Mouse (Mus musculus) kidney, embryonic 16.5 days (tissue): ENCODE data around the gene Hist1h3e. TPM values are rescaled to one million over a fixed set of nuclear protein-coding genes. Genes with fewer than 3 reads are reported as not detected.

Source experiments
- ATAC-seq: fragments of 200-750 bp; cut with Nextera tagmentation; 2 replicates; pipeline ENCODE4 v1.8.0; 2017; ENCODE audit warnings: moderate TSS enrichment; ENCODE audit not compliant: low FRiP score, low TSS enrichment
- H3K27ac ChIP-seq: fragments of 300-500 bp; sonication (generic); 2 replicates; pipeline ENCODE4 v1.5.1; 2014; ENCODE audit warnings: low read length
- H3K27me3 ChIP-seq: fragments of 300-500 bp; sonication (generic); 2 replicates; pipeline ENCODE4 v1.6.1; 2014; ENCODE audit warnings: low read length, control low read depth, mixed read lengths; ENCODE audit not compliant: insufficient read depth
- H3K36me3 ChIP-seq: fragments of 300-500 bp; sonication (generic); 2 replicates; pipeline ENCODE4 v1.6.1; 2014; ENCODE audit warnings: low read length, control low read depth, mixed read lengths; ENCODE audit not compliant: insufficient read depth
- H3K4me1 ChIP-seq: fragments of 300-500 bp; sonication (generic); 2 replicates; pipeline ENCODE4 v1.6.1; 2014; ENCODE audit warnings: low read length, control low read depth, mixed read lengths; ENCODE audit not compliant: insufficient read depth
- H3K4me2 ChIP-seq: fragments of 300-500 bp; sonication (generic); replicated peaks from 2 replicates; pipeline ENCODE4 v1.6.1; 2014; ENCODE audit warnings: low read depth, low read length
- H3K4me3 ChIP-seq: fragments of 300-500 bp; sonication (generic); 2 replicates; pipeline ENCODE4 v1.5.1; 2014; ENCODE audit warnings: mild to moderate bottlenecking, low read length
- H3K9ac ChIP-seq: fragments of 300-500 bp; sonication (generic); replicated peaks from 2 replicates; pipeline ENCODE4 v1.6.1; 2014; ENCODE audit warnings: low read length
- H3K9me3 ChIP-seq: fragments of 300-500 bp; sonication (generic); 2 replicates; pipeline ENCODE4 v1.6.1; 2016; ENCODE audit warnings: low read length, control low read depth
- WGBS: fragments of 180-500 bp; shearing (Covaris S2); extraction: QIAGEN DNeasy Blood & Tissue Kit; methylation state at CpG from one replicate; pipeline ENCODE4 v1.1.7; 2014; 5-methylcytosine and 5-hydroxymethylcytosine counted together
- polyA plus RNA-seq: library from polyadenylated mRNA; unstranded; fragments of >200 nt; fragmentation: Nextera tagmentation; extraction: Ambion mirVana; gene quantifications from 2 replicates; pipeline ENCODE4 v1.2.1, GENCODE M21; 2015

Hist1h3e gene
- polyA plus RNA-seq, 1 experiment from 2014 or later = 4.7 TPM

DNA sequence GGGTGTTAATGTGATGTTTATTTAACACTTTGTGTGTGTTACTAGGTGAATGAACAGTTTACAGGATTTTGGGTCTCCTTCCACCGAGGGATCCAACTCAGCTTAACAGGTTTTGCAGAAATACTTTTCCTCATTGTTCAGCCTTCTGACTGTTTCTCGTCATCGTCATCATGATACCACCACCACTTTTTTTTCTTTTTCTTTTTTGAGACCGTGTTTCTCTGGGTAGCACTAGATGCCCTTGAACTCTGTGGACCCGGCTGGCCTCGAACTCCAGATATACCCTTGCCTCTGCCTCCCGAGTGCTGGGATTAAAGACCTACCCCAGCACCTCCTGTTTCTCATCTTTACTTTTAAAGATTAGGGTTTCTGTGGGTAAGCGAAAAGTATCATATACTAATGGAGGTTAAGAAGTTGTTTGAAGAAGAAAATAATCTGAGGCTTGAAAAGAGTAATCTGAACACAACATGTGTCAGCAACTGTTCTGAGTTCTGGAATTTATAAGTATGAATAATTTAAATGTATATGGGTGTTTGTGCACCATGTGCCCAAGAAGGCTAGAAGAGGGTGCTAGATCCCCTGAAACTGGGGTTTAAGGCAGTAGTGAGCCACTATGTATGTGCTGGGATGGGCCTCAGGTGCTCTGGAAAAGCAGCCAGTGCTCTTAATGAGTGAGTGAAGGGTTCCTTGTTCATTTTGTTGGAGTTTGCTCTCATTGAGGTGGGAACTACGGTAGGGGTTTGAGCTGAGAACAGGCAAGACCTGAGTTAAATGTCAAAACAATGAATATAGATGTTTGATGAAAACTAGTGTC is 29.7 kb downstream of the Hist1h3e start:
- H3K27ac ChIP-seq = peak overlapping the region; percentile 98
- peak overlapping the region; percentile 72 for H3K4me2 ChIP-seq
- H3K27me3 ChIP-seq = no peaks in the 10 kb centered on the region
- no peak for ATAC-seq
- 21% methylated on average over 9 of the region's 9 CpGs for WGBS
- H3K4me3 ChIP-seq = peak overlapping the region; percentile 61
- H3K9ac ChIP-seq = peak overlapping the region; percentile 81
- H3K9me3 ChIP-seq = no peaks in the 10 kb centered on the region
- peaks cover 37% of the 10 kb centered on the region for H3K4me1 ChIP-seq
- no peaks in the 10 kb centered on the region for H3K36me3 ChIP-seq

DNA sequence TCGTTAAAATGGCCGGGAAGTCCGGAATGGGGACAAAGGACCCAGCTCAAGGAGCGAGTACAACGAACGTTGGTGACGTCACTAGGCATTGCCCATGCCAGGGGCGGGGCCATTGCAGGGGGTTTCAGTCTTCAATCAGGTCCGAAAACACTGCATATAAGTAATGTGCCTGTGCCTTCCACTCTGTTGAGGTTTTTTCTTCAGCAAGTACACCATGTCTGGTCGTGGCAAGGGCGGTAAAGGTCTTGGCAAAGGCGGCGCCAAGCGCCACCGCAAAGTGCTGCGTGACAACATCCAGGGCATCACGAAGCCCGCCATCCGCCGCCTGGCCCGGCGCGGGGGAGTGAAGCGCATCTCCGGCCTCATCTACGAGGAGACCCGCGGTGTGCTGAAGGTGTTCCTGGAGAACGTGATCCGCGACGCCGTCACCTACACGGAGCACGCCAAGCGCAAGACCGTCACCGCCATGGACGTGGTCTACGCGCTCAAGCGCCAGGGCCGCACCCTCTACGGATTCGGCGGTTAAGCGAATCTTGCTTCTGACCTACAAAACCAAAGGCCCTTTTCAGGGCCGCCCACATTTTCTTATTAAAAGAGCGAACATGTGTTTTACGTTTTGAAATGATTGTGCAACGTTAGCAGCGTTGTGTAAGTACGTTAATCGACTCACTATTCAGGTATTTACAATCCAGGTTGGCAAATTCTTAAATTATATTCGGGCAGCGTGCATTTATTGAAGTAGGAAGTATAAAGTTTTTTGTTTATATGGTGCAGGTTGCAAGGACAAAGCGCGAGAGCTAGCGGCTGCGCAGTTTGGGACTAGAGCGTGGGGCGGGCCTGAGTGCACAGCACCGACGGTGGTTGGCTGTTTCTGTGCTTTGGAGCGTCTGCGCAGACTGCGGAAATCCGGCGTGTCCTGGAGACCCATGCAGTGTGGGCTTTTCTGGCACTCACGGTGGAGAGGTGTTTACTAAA is 31.0 kb downstream of the Hist1h3e start, which contains the start of gene Hist1h4h:
Gene Hist1h4h, plus strand, starts transcription at position 150 of the 975 bp plus-strand sequence.
- peaks cover 30% of the 10 kb centered on the region for H3K4me1 ChIP-seq
- peak; percentile 86 for ATAC-seq
- no peaks in the 10 kb centered on the region for H3K9me3 ChIP-seq
- peak within 1 kb of the TSS; percentile 98 for H3K27ac ChIP-seq
- peak within 1 kb of the TSS; percentile 81 for H3K9ac ChIP-seq
- peak within 1 kb of the TSS; percentile 72 for H3K4me2 ChIP-seq
- H3K4me3 ChIP-seq = peak within 1 kb of the TSS; percentile 61
- H3K36me3 ChIP-seq = no peaks in the 10 kb centered on the region
- under 1% methylated on average over 58 of the region's 70 CpGs for WGBS
- H3K27me3 ChIP-seq = no peaks in the 10 kb centered on the region

DNA sequence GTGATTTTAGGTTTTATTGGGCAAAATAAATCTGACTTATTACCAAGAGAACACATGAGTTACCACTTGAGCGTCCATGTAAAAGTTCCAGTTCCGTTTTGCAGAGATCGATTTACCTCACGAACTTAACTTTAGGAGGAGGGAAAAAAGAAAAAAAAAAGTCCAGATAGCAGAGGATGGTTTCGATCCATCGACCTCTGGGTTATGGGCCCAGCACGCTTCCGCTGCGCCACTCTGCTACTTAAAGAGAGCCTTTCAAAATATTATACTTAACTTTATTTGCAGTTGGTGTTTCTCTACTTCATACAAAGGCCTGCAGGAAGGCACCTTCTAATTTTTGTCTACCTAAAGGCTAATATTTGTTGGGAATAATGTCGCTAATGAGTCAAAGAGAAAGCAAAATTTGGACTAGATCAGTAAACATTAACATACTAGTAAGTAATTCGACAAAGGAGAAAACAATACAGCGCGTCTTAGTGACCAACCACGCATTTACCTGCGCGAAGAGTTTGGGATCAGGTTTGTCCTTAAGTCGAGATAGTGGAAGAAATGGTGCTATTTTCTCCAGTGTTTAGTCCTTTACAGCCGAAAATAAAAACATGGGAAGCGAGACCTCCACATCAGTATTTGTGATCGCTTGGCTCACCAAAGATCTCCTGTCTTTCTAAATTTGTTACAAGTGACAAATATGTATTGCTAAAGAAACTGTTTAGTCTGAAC is 31.8 kb downstream of the Hist1h3e start:
- Histone ChIP-seq H3K4me2 (peak overlapping the region; percentile 72), H3K9ac (peak overlapping the region; percentile 81), H3K36me3 (no peaks in the 10 kb centered on the region), H3K27ac (peak overlapping the region; percentile 98), H3K4me3 (peak overlapping the region; percentile 61), H3K9me3 (no peaks in the 10 kb centered on the region), H3K4me1 (peaks cover 35% of the 10 kb centered on the region), H3K27me3 (no peaks in the 10 kb centered on the region)
- WGBS = under 1% methylated on average over 20 of the region's 20 CpGs
- ATAC-seq = no peak

DNA sequence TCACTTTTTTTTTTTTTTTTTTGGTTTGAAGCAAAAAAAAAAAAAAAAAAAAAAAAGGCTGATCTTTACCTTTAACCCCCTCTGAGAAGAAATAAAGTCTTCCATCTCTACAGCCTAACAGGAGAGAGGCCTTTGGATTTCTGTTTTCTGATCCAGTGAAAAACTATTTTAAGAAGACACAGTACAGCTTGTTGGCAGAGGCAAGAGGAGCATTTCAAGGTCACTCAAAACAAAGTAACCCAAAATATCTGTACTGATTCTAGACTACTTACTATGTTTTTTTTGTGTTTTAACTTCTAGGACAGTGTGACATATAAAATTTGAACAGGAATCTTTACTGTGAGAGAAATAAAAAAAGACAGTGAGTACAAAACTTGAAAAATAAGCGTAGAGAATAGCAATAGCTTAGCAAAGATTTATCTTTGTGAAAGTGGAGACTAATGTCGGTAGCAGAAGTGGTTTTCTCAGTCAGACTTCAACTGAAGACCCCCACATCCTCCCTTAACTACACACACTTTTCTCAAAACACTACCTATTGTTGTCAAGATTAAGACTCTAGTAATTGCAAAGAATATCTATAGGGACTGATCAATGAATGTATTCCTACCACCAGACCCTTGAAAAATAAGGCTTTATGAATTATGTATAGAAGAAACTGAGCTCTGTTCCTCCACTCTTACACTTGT is 32.5 kb downstream of the Hist1h3e start:
- Histone ChIP-seq H3K9ac (peak overlapping the region; percentile 81), H3K36me3 (no peaks in the 10 kb centered on the region), H3K27ac (peak overlapping the region; percentile 98), H3K9me3 (no peaks in the 10 kb centered on the region), H3K4me2 (peak overlapping the region; percentile 72), H3K27me3 (no peaks in the 10 kb centered on the region), H3K4me3 (peak overlapping the region; percentile 61), H3K4me1 (peaks cover 34% of the 10 kb centered on the region)
- 19% methylated on average over 2 of the region's 2 CpGs for WGBS
- no peak for ATAC-seq

DNA sequence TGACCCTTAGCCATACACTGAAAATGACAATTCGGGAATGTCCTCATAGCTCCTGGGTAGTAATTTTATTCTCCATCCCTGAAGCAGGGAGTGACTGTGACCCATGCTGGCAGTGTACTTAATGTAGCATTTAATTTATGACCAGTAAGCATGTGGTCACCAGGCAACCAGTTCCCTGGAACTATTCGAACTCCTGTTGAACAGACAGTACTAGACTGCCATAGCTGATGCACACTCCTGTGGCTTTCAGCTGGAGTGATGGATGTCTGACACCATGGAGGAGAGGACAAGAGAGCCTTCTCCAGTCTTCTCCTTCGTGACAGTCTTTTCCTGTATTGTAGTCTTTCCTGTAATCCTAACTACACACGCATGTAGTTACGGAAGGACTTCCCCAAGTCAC is 33.2 kb downstream of the Hist1h3e start:
- ATAC-seq = 0 out of 2 replicates have a peak, but pooled peaks have one; percentile 9

DNA sequence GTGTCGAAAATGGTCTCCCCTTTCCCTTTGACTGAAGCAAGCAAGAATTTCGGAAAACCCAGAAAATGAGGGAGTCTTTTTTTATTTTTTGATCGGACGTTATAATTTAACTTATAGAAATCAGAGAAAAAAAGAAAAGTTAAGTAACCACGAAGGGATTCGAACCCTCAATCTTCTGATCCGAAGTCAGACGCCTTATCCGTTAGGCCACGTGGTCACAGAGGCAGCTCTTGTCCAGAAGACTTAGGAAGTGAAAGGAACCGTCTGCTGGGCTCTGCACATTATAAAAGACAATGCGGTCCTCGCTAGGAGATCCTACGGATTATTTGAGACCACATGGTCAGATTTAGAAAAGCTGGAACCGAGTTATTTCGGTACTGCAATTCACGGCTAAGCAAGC is 35.9 kb downstream of the Hist1h3e start:
- H3K4me1 ChIP-seq = peaks cover 15% of the 10 kb centered on the region
- WGBS = under 1% methylated on average over 17 of the region's 17 CpGs
- H3K27ac ChIP-seq = peak overlapping the region; percentile 28; the same call in 1 of the 2 replicates
- no peaks in the 10 kb centered on the region for H3K9me3 ChIP-seq
- no peaks in the 10 kb centered on the region for H3K36me3 ChIP-seq
- peak overlapping the region; percentile 54 for H3K4me3 ChIP-seq
- H3K9ac ChIP-seq = peak overlapping the region; percentile 63
- H3K27me3 ChIP-seq = no peaks in the 10 kb centered on the region
- no peak for ATAC-seq
- H3K4me2 ChIP-seq = peak overlapping the region; percentile 55

More for the DNA sequence above, 33.2 kb downstream of the Hist1h3e start:
- H3K9me3 ChIP-seq = no peaks in the 10 kb centered on the region
- peak overlapping the region; percentile 16; the same call in 1 of the 2 replicates for H3K4me3 ChIP-seq
- 0 out of 2 replicates have a peak overlapping the region, but pooled peaks have one; percentile 0 for H3K9ac ChIP-seq
- no peaks in the 10 kb centered on the region for H3K27me3 ChIP-seq
- 35% methylated on average over 5 of the region's 5 CpGs for WGBS
- 0 out of 2 replicates have a peak overlapping the region, but pooled peaks have one; percentile 68 for H3K27ac ChIP-seq
- peaks cover 29% of the 10 kb centered on the region for H3K4me1 ChIP-seq
- H3K36me3 ChIP-seq = no peaks in the 10 kb centered on the region
- peak overlapping the region; percentile 42 for H3K4me2 ChIP-seq

DNA sequence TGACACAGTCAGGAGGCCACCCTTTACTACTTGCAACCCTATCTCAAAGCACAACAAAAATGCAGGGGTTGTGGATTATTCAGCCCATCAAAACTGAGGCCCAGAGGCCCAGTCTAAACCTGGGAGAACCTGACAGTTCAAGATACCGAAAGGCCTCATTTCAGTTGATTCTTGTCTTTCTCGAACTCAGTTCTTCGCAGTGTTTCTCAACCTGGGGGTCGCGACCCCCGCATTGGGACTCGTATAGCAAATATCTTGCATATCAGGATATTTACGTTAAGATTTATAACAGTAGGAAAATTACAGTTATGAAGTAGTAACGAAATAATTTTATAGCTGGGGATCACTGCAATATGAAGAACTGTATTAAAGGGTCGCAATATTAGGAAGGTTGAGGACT is 36.3 kb downstream of the Hist1h3e start:
- peaks cover 15% of the 10 kb centered on the region for H3K4me1 ChIP-seq
- H3K4me3 ChIP-seq = peak overlapping the region; percentile 54
- no peaks in the 10 kb centered on the region for H3K9me3 ChIP-seq
- ATAC-seq = no peak
- H3K4me2 ChIP-seq = peak overlapping the region; percentile 55
- 2% methylated on average over 10 of the region's 10 CpGs for WGBS
- H3K9ac ChIP-seq = peak overlapping the region; percentile 54
- no peak overlapping the region for H3K27ac ChIP-seq
- H3K27me3 ChIP-seq = no peaks in the 10 kb centered on the region
- no peaks in the 10 kb centered on the region for H3K36me3 ChIP-seq

DNA sequence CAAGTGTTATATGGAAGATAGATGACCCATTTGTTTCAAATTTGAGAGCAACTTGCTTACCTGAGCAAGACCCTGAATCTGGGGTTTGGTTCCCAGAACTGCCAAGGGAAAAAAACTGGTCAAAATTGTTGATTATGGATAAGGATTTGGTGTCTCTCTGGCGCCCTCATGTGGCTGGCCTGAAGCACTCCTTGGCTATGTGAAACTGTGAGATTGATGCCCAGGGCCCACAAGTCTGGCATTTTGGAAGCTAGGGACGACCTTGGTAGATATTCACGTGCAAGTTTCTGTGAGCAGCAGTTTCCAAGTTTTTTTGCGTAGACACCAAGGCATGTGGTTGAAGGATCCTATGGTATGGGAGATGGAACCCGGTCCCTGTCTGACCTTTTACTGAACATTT is 37.5 kb downstream of the Hist1h3e start:
- no peaks in the 10 kb centered on the region for H3K27me3 ChIP-seq
- H3K4me1 ChIP-seq = peaks cover 20% of the 10 kb centered on the region
- WGBS = 10% methylated on average over 5 of the region's 5 CpGs
- H3K27ac ChIP-seq = no peak overlapping the region
- no peaks in the 10 kb centered on the region for H3K36me3 ChIP-seq
- no peak overlapping the region for H3K4me3 ChIP-seq
- ATAC-seq = no peak
- H3K9me3 ChIP-seq = no peaks in the 10 kb centered on the region
- no peak overlapping the region for H3K9ac ChIP-seq
- H3K4me2 ChIP-seq = no peak overlapping the region

DNA sequence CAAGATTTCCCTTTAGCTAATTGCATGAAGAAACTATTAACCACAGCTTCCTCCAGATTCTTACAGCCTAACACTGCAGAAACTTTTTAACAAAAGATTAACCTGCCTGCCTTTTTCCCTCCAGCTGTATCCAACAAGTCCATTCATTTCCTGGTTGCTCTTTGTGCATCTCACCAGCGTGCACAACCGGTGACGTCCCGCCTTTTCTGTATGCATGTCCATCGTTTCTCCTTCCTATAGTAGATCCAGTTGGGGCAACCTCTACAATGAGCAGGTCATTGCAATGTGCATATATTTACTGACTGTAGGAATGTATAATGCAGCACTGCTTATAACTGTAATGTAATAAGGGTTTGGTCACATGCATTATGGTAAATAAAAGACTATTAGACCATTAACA is 38.2 kb downstream of the Hist1h3e start:
- Histone ChIP-seq H3K9me3 (no peaks in the 10 kb centered on the region), H3K4me1 (peaks cover 18% of the 10 kb centered on the region), H3K9ac (no peak overlapping the region), H3K27ac (no peak overlapping the region), H3K4me3 (no peak overlapping the region), H3K27me3 (no peaks in the 10 kb centered on the region), H3K4me2 (no peak overlapping the region), H3K36me3 (no peaks in the 10 kb centered on the region)
- 49% methylated on average over 5 of the region's 5 CpGs for WGBS
- no peak for ATAC-seq
